Mouse (Mus musculus) adrenal gland, adult 8-10 months (tissue): Measurements from ENCODE around the gene Ercc2. TPM values are rescaled to one million over a fixed set of nuclear protein-coding genes. Genes with fewer than 3 reads are reported as not detected.
A peak's percentile ranks its signal among the peaks of the same experiment; 100 is the strongest.

Experiments used
- DNase-seq: peaks from one replicate; pipeline ENCODE4 v3.0.0; 2022
- total RNA-seq, 4 experiments: library from RNA; stranded (reverse); gene quantifications; 2 replicates each; pipeline ENCODE4 v1.2.4; 2022

Gene Ercc2
- total RNA-seq, 4 experiments from 2014 or later: 31.0 to 44.8 (median 39.2) TPM

GRCm38 (mm10) chr7:19409753-19410152, 27.9 kb downstream of the Ercc2 start:
- no peak for DNase-seq

GRCm38 (mm10) chr7:19410766-19411344, 29.0 kb downstream of the Ercc2 start:
- DNase-seq: peak; percentile 65

- DNase-seq: no peak
These were observed 30.0 kb downstream of the Ercc2 start for GRCm38 (mm10) chr7:19411783-19412182.

- no peak for DNase-seq
These were observed 31.7 kb downstream of the Ercc2 start for GRCm38 (mm10) chr7:19413525-19413924.

- DNase-seq: no peak
These were observed 34.8 kb downstream of the Ercc2 start for GRCm38 (mm10) chr7:19416590-19416989.

GRCm38 (mm10) chr7:19420121-19420520, 38.3 kb downstream of the Ercc2 start:
- DNase-seq: no peak

GRCm38 (mm10) chr7:19420821-19421636, 39.2 kb downstream of the Ercc2 start:
- DNase-seq: peak; percentile 89

GRCm38 (mm10) chr7:19423083-19423482, 41.3 kb downstream of the Ercc2 start:
- no peak for DNase-seq

GRCm38 (mm10) chr7:19424051-19424450, 42.2 kb downstream of the Ercc2 start:
- DNase-seq: no peak

GRCm38 (mm10) chr7:19426349-19426748, 44.5 kb downstream of the Ercc2 start:
- no peak for DNase-seq

- DNase-seq: no peak
These were observed 45.1 kb downstream of the Ercc2 start for GRCm38 (mm10) chr7:19426888-19427287.

GRCm38 (mm10) chr7:19427999-19428650, 46.3 kb downstream of the Ercc2 start:
- DNase-seq: no peak

GRCm38 (mm10) chr7:19429726-19430125, 47.9 kb downstream of the Ercc2 start:
- DNase-seq: no peak

GRCm38 (mm10) chr7:19430402-19430801, 48.6 kb downstream of the Ercc2 start:
- no peak for DNase-seq

- DNase-seq: no peak
These were observed 50.7 kb downstream of the Ercc2 start for GRCm38 (mm10) chr7:19432475-19432874.

- no peak for DNase-seq
These were observed 54.5 kb downstream of the Ercc2 start for GRCm38 (mm10) chr7:19436276-19436675.

GRCm38 (mm10) chr7:19437048-19437447, 55.2 kb downstream of the Ercc2 start:
- no peak for DNase-seq

- DNase-seq: no peak
These were observed 59.8 kb downstream of the Ercc2 start for GRCm38 (mm10) chr7:19441448-19442091.

GRCm38 (mm10) chr7:19443344-19443743, 61.5 kb downstream of the Ercc2 start:
- DNase-seq: peak; percentile 69

- peak; percentile 58 for DNase-seq
These were observed 63.0 kb downstream of the Ercc2 start for GRCm38 (mm10) chr7:19444801-19445200.
